Mouse (Mus musculus): ENCODE data around the gene Sh3bp1. TPM values are rescaled to one million over a fixed set of nuclear protein-coding genes. Genes with fewer than 3 reads are reported as not detected.

The Sh3bp1 gene
- polyA plus RNA-seq, 1 experiment, result 3.3 TPM

DNA sequence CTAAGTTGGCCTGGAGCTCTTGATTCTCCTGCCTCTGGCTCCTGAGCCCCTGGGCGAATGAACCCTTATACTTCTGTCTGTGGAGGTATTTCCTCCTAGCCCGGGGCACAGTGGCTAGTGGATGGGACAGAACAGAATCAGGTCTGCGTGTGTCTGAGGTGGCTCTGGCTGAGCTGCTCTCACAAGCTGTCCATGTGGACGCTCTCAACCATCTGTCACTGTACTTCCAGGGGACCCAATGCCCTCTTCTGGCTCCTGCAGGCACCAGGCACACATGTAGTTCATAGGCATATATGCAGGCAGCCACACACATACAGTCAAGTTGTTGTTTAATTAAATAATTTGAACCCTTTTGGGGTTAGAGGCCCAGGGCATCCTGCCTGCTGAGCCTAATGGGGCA is 40.3 kb upstream of the Sh3bp1 start:
- Histone ChIP-seq H3K4me3 (ENCODE audit: control insufficient read depth, low read depth, low read length) (no peak overlapping the region), H3K27ac (ENCODE audit: control insufficient read depth, insufficient read depth, low read depth, low read length) (no peak overlapping the region), H3K27me3 (ENCODE audit: control insufficient read depth, insufficient read depth, low read length) (no peaks in the 10 kb centered on the region), H3K36me3 (ENCODE audit: control insufficient read depth, insufficient read depth, low read length) (no peaks in the 10 kb centered on the region), H3K4me1 (ENCODE audit: control insufficient read depth, insufficient read depth, low read length) (peaks cover 8% of the 10 kb centered on the region)
- TF ChIP-seq CTCF (IDR thresholded peaks at IDR 0.05; ENCODE audit: control insufficient read depth, insufficient read depth, insufficient replicate concordance, low read depth, low read length), result no peak
- TF ChIP-seq POLR2A (IDR thresholded peaks at IDR 0.05; ENCODE audit: control insufficient read depth, low read depth, low read length), result no peak

DNA sequence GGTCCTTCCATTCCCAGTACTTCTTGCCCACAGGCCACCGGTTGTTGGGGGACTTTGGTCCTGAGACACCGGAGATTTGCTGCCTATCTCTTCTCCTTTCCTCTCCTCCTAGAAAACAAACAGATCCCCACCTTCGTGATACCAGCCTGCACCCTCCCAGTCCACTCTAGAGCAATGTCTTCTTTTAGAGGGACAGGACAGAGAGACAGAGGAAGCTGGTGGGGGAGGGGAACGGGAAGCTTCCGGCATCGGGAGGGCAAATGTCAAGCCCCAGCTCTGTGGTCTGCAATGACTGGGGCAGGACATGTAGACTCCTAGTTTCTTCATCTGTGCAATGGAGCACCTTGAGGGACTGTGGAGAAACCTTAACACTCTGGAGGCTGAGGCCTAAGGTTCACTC is 39.9 kb upstream of the Sh3bp1 start:
- H3K27ac ChIP-seq (ENCODE audit: control insufficient read depth, insufficient read depth, low read depth, low read length), result no peak overlapping the region
- TF ChIP-seq POLR2A (IDR thresholded peaks at IDR 0.05; ENCODE audit: control insufficient read depth, low read depth, low read length) (no peak), CTCF (IDR thresholded peaks at IDR 0.05; ENCODE audit: control insufficient read depth, insufficient read depth, insufficient replicate concordance, low read depth, low read length) (no peak)
- H3K4me1 ChIP-seq (ENCODE audit: control insufficient read depth, insufficient read depth, low read length), result peaks cover 9% of the 10 kb centered on the region
- H3K36me3 ChIP-seq (ENCODE audit: control insufficient read depth, insufficient read depth, low read length), result no peaks in the 10 kb centered on the region
- H3K27me3 ChIP-seq (ENCODE audit: control insufficient read depth, insufficient read depth, low read length), result no peaks in the 10 kb centered on the region
- no peak overlapping the region for H3K4me3 ChIP-seq (ENCODE audit: control insufficient read depth, low read depth, low read length)

GRCm38 (mm10) chr15:78862280-78862679 is 37.3 kb upstream of the Sh3bp1 start:
- TF ChIP-seq CTCF (IDR thresholded peaks at IDR 0.05; ENCODE audit: control insufficient read depth, insufficient read depth, insufficient replicate concordance, low read depth, low read length) (no peak), POLR2A (IDR thresholded peaks at IDR 0.05; ENCODE audit: control insufficient read depth, low read depth, low read length) (no peak)
- H3K27ac ChIP-seq (ENCODE audit: control insufficient read depth, insufficient read depth, low read depth, low read length), result no peak overlapping the region
- no peaks in the 10 kb centered on the region for H3K27me3 ChIP-seq (ENCODE audit: control insufficient read depth, insufficient read depth, low read length)
- no peaks in the 10 kb centered on the region for H3K36me3 ChIP-seq (ENCODE audit: control insufficient read depth, insufficient read depth, low read length)
- H3K4me1 ChIP-seq (ENCODE audit: control insufficient read depth, insufficient read depth, low read length), result peaks cover 9% of the 10 kb centered on the region
- H3K4me3 ChIP-seq (ENCODE audit: control insufficient read depth, low read depth, low read length), result no peak overlapping the region

DNA sequence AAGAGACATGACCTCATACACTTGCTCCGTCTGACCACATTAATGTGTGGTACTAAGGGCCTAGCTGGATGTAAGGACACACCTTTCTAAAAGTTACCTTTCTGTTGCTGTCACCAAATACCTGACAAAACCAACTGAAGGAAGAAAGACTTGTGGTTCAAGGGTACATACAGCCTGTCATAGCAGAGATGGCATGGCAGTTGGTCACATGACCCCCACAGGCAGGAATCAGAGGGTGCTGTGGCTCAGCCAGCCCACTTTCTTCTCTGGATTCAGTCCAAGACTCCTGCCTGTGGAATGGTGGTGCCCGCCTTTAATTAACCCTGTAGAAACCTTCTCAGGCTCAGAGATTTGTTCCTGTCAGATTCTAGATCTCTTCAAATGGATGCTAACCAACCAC is 36.4 kb upstream of the Sh3bp1 start:
- TF ChIP-seq POLR2A (IDR thresholded peaks at IDR 0.05; ENCODE audit: control insufficient read depth, low read depth, low read length) (no peak), CTCF (IDR thresholded peaks at IDR 0.05; ENCODE audit: control insufficient read depth, insufficient read depth, insufficient replicate concordance, low read depth, low read length) (no peak)
- Histone ChIP-seq H3K27me3 (ENCODE audit: control insufficient read depth, insufficient read depth, low read length) (no peaks in the 10 kb centered on the region), H3K36me3 (ENCODE audit: control insufficient read depth, insufficient read depth, low read length) (no peaks in the 10 kb centered on the region), H3K4me1 (ENCODE audit: control insufficient read depth, insufficient read depth, low read length) (peaks cover 13% of the 10 kb centered on the region), H3K27ac (ENCODE audit: control insufficient read depth, insufficient read depth, low read depth, low read length) (no peak overlapping the region), H3K4me3 (ENCODE audit: control insufficient read depth, low read depth, low read length) (no peak overlapping the region)

DNA sequence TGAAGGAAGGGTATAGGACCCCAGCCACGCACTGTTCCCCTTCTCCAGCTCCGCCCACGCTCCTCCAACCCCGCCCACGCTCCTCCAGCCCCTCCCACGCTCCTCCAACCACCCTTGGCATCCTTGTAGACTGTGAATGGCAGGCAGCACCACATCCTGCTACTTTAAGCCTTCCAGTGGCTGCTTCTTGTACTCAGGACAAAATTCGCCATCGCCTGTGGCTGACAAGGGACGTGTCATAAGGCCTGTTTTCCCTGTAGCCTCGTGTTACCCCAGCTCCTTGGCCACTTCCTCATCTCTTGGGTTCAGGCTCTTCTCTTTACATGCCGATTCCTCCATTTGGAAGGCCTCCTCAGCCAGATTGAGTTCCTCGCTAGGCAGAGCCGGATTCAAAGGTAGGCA is 35.7 kb upstream of the Sh3bp1 start:
- no peak overlapping the region for H3K27ac ChIP-seq (ENCODE audit: control insufficient read depth, insufficient read depth, low read depth, low read length)
- no peaks in the 10 kb centered on the region for H3K27me3 ChIP-seq (ENCODE audit: control insufficient read depth, insufficient read depth, low read length)
- TF ChIP-seq POLR2A (IDR thresholded peaks at IDR 0.05; ENCODE audit: control insufficient read depth, low read depth, low read length) (no peak), CTCF (IDR thresholded peaks at IDR 0.05; ENCODE audit: control insufficient read depth, insufficient read depth, insufficient replicate concordance, low read depth, low read length) (no peak)
- no peaks in the 10 kb centered on the region for H3K36me3 ChIP-seq (ENCODE audit: control insufficient read depth, insufficient read depth, low read length)
- H3K4me1 ChIP-seq (ENCODE audit: control insufficient read depth, insufficient read depth, low read length), result peaks cover 13% of the 10 kb centered on the region
- H3K4me3 ChIP-seq (ENCODE audit: control insufficient read depth, low read depth, low read length), result no peak overlapping the region

DNA sequence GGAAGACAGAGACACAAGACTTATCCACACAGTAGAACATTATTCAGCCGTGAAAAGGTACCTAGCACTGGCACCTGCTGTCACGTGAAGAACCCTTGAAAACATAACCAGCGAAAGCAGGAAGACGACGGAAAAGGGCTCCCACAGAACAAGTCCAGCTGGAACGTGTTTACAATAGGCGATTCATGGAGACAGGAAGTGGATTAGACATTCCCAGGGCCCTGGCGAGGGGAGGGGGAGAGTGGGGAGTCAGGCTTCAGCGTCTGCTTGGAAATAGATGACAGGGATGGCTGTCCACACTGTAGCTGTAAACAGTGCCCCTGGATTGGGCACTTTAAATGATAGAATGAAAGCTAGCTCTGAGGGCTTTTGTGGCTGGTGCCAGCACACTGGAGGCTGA is 31.2 kb upstream of the Sh3bp1 start:
- TF ChIP-seq CTCF (IDR thresholded peaks at IDR 0.05; ENCODE audit: control insufficient read depth, insufficient read depth, insufficient replicate concordance, low read depth, low read length) (no peak), POLR2A (IDR thresholded peaks at IDR 0.05; ENCODE audit: control insufficient read depth, low read depth, low read length) (no peak)
- Histone ChIP-seq H3K4me1 (ENCODE audit: control insufficient read depth, insufficient read depth, low read length) (peaks cover 13% of the 10 kb centered on the region), H3K27me3 (ENCODE audit: control insufficient read depth, insufficient read depth, low read length) (no peaks in the 10 kb centered on the region), H3K27ac (ENCODE audit: control insufficient read depth, insufficient read depth, low read depth, low read length) (no peak overlapping the region), H3K4me3 (ENCODE audit: control insufficient read depth, low read depth, low read length) (no peak overlapping the region), H3K36me3 (ENCODE audit: control insufficient read depth, insufficient read depth, low read length) (no peaks in the 10 kb centered on the region)

DNA sequence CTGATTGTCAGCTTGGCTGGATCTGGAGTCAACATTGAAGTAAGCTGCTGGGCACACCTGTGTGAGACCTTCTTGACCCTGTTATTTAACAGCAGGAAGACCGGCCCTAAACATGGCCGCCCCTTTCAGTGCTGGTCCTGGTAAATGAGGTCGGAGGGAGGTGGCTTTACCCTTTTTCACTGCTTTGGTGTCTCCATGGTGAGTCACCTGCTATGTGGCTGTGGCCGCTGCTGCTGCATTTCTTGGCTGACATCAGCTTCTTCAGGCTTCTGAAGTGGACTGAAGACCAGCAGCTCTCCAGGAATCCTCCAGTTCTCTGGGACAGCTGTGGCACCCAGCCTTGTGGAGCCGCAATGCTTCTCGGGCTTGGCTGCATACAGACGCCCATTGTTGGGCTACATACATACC is 30.7 kb upstream of the Sh3bp1 start:
- TF ChIP-seq CTCF (IDR thresholded peaks at IDR 0.05; ENCODE audit: control insufficient read depth, insufficient read depth, insufficient replicate concordance, low read depth, low read length), result no peak
- no peak for TF ChIP-seq POLR2A (IDR thresholded peaks at IDR 0.05; ENCODE audit: control insufficient read depth, low read depth, low read length)
- no peak overlapping the region for H3K4me3 ChIP-seq (ENCODE audit: control insufficient read depth, low read depth, low read length)
- H3K4me1 ChIP-seq (ENCODE audit: control insufficient read depth, insufficient read depth, low read length), result peaks cover 9% of the 10 kb centered on the region
- no peaks in the 10 kb centered on the region for H3K36me3 ChIP-seq (ENCODE audit: control insufficient read depth, insufficient read depth, low read length)
- no peak overlapping the region for H3K27ac ChIP-seq (ENCODE audit: control insufficient read depth, insufficient read depth, low read depth, low read length)
- H3K27me3 ChIP-seq (ENCODE audit: control insufficient read depth, insufficient read depth, low read length), result no peaks in the 10 kb centered on the region

DNA sequence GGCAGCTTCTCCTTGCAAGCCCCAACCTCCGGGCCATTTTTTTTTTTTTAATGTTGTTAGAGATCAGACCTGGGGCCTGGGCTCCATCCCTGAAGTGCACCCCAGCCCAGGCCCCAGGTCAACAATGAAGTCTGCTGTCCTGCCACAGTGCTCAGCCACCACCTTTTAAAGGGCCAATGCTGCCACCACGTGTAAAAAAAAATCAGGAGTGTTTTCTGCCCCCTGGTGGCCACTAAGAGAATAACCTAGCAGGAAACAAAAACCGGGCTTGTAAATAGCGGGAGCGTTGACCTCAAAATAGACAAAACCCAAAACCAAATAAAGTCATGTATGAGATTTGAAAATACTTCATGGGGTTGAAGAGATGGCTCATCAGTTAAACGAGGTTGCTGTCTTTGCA is 29.8 kb upstream of the Sh3bp1 start:
- no peak overlapping the region for H3K27ac ChIP-seq (ENCODE audit: control insufficient read depth, insufficient read depth, low read depth, low read length)
- TF ChIP-seq CTCF (IDR thresholded peaks at IDR 0.05; ENCODE audit: control insufficient read depth, insufficient read depth, insufficient replicate concordance, low read depth, low read length) (peak; percentile 45; the same call in 1 of the 2 replicates), POLR2A (IDR thresholded peaks at IDR 0.05; ENCODE audit: control insufficient read depth, low read depth, low read length) (no peak)

More for the DNA sequence above, 29.8 kb upstream of the Sh3bp1 start:
- Histone ChIP-seq H3K36me3 (ENCODE audit: control insufficient read depth, insufficient read depth, low read length) (no peaks in the 10 kb centered on the region), H3K27me3 (ENCODE audit: control insufficient read depth, insufficient read depth, low read length) (no peaks in the 10 kb centered on the region), H3K4me3 (ENCODE audit: control insufficient read depth, low read depth, low read length) (no peak overlapping the region), H3K4me1 (ENCODE audit: control insufficient read depth, insufficient read depth, low read length) (peaks cover 4% of the 10 kb centered on the region)
